Mouse (Mus musculus) thymus, postnatal 14 days (tissue): Measurements from ENCODE around the gene Herpud1.
A peak's percentile ranks its signal among the peaks of the same experiment; 100 is the strongest.
"Not testable (repeated sequence)": the region's sequence is repeated elsewhere in the genome, so short reads cannot be mapped to it uniquely, and the experiment has no call there.

Experiments
- DNase-seq: peaks from one replicate; pipeline ENCODE4 v3.0.0; 2021

Herpud1 gene

DNA sequence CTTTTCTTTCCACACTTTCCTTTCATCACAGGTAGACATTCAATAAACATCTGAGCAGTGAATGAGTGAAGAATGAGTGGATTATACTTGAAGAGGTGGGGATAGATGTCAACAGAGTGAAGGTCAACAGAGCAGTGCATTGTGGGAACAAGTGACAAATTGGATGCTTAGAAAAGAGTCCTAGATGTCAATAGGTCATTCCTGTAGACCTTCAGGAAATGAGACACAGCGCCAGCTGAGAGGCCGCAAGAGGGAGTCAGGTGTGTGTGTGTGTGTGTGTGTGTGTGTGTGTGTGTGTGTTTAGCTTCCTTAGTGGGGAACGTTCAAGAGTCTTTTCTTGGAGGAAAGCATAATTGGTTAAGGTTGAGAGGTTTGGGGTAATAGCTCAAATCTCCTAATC lies 10.1 kb upstream of the Herpud1 start:
- DNase-seq: no peak

GRCm38 (mm10) chr8:94376580-94376979 lies 9.7 kb upstream of the Herpud1 start:
- DNase-seq: no peak

DNA sequence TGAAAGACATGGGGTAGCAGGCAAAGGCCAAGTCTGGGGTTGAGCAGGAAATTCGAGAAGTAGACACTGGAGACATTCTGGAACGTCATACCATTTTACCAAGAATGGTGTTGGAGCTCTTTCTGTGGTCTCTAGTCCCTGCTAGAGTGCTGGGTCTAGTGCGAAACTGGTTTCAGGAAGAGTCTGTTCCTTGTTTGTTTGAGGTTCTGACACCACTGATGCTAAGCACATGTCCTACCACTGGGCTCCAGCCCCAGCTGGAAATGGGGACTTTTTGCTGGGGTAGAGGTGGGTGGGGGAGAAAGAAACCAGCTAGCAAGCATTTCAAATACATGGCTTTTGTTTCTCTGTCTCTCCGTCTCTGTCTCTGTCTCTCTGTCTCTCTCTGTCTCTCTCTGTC lies 9.2 kb upstream of the Herpud1 start:
- no peak for DNase-seq

- no peak for DNase-seq
Observed at GRCm38 (mm10) chr8:94377714-94378205, 8.5 kb upstream of the Herpud1 start.

- DNase-seq: no peak
Observed at GRCm38 (mm10) chr8:94378763-94379415, 7.3 kb upstream of the Herpud1 start.

- DNase-seq: no peak
Observed at GRCm38 (mm10) chr8:94379686-94380085, 6.6 kb upstream of the Herpud1 start.

- no peak for DNase-seq
Observed at GRCm38 (mm10) chr8:94384166-94384565, 2.1 kb upstream of the Herpud1 start.

GRCm38 (mm10) chr8:94385506-94386213 lies 578 bp upstream of the Herpud1 start:
- DNase-seq: no peak

GRCm38 (mm10) chr8:94387027-94387684 lies 918 bp downstream of the Herpud1 start:
- DNase-seq: peak; percentile 66

DNA sequence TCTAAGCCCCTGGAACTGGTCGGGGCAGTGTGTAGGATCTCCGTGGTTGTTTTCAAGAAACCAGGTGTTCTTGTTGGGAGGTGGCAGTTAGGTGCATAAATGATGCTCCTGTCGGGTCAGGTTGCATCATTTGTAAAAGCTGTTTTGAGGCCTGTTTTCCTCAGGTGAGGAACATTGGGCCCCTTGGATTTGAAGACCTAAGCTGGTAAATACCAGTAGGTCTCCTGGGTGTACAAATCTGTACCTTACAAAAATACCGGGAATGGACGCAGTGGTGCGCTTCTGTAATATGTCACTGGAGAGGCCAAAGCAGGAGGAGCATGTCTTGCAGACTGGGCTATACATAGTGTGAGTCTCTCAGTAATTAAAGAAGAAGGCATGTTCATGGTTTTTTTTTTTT lies 1.5 kb downstream of the Herpud1 start:
- DNase-seq: no peak

- no peak for DNase-seq
Observed at GRCm38 (mm10) chr8:94389531-94389930, 3.3 kb downstream of the Herpud1 start.

GRCm38 (mm10) chr8:94390429-94390828 lies 4.2 kb downstream of the Herpud1 start:
- DNase-seq: no peak

GRCm38 (mm10) chr8:94390910-94391309 lies 4.7 kb downstream of the Herpud1 start:
- no peak for DNase-seq

DNA sequence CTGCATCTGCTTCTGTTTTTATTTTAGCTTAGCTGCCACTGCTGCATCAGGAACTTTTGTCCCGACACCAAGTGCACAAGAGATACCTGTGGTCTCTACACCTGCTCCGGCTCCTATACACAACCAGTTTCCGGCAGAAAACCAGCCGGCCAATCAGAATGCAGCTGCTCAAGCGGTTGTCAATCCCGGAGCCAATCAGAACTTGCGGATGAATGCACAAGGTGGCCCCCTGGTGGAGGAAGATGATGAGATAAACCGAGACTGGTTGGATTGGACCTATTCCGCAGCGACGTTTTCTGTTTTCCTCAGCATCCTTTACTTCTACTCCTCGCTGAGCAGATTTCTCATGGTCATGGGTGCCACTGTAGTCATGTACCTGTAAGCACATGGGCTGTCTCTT lies 5.9 kb downstream of the Herpud1 start:
- DNase-seq: peak; percentile 51

DNA sequence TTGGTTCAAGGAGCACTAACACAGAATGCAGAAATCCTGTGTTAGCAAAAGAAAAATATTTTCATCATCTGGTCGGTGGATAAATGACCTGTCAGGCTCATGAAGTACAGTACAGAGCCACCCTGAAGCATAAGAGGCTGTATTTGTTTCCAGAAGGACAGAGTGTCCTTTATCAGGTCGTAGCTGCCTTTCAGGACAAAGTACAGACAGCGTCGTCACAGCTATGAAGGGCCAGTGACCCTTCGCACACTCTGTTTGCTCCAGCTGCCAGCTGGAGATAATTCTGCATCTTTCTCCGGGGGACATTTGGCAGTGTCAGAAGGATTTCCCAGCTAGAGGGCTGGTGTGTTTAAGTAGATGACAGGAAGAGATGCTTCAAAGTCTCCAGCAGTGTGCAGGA lies 6.4 kb downstream of the Herpud1 start:
- DNase-seq: no peak

DNA sequence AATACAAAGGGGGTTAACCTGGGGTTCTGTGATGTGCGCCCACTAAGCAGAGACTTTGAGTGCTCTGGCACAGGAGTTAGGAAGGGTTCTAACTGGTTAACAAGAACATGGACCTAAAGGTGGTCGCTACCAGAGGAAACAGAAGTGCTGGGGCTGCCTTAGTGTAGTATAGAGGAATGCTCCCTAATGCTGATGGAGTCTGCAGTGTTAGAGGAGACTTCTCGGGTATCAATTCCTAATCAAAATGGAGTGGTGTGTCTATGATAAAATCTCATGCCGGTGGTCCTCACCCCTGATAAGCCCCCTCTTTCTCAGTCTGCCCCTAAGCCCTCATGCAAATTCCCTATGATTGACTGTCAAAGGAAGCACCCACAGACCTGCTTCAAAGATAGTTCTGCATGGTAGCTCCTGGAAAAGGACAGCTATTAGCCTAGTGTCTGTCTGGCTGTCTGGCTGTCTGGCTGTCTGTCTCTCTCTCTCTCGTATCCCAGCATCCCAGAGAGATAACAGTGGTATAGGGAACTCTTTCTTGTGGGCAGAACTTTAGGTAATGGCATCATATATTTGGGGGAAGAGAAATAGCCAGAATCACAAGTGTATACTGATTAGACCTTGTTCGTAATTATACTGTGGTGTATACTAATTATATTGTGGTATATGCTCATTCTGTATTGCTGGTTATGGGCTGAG lies 9.8 kb downstream of the Herpud1 start:
- no peak for DNase-seq

- peak; percentile 48 for DNase-seq
Observed at GRCm38 (mm10) chr8:94396964-94397657, 10.9 kb downstream of the Herpud1 start.

GRCm38 (mm10) chr8:94398587-94398986 lies 12.3 kb downstream of the Herpud1 start:
- DNase-seq: peak; percentile 71

DNA sequence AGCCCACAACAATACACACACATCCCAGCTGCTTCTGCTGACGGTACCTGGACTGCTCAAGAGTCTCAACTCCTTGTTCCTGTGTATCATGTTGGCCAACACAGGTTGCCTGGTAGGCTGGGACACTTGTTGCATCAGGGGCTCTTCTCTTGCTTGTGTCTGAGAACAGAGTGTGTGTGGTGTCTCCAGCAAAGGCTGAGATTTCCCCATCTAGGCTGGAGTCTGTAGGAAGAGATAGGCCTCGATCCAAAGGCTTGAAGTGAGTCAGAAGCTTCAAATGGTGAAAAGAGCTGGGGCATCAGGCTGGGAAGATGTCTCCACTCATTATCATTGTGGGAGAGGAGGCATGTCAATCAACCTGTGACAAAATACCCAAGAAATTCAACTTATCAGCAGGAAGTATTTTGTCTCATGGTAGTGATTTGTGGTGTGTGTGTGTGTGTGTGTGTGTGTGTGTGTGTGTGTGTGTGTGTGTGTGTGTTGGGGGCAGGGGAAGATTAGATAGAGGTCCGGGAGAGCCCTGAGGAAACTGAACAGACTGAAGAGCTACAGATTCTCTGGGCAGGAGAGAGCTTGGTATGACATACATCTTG lies 13.2 kb downstream of the Herpud1 start:
- no peak for DNase-seq

DNA sequence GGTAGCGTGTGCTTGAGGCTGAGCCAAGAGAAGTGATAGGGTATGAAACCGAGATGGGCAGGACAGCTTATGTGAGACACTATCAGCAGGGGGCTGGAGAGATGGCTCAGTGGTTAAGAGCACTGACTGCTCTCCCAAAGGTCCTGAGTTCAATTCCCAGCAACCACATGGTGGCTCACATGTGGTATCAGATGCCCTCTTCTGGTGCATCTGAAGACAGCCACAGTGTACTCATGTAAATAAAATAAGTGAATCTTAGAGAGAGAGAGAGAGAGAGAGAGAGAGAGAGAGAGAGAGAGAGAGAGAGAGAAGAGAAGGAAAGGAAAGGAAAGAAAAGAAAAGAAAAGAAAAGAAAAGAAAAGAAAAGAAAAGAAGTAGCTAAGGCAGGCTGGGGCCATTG lies 13.7 kb downstream of the Herpud1 start:
- DNase-seq: not testable (repeated sequence)

DNA sequence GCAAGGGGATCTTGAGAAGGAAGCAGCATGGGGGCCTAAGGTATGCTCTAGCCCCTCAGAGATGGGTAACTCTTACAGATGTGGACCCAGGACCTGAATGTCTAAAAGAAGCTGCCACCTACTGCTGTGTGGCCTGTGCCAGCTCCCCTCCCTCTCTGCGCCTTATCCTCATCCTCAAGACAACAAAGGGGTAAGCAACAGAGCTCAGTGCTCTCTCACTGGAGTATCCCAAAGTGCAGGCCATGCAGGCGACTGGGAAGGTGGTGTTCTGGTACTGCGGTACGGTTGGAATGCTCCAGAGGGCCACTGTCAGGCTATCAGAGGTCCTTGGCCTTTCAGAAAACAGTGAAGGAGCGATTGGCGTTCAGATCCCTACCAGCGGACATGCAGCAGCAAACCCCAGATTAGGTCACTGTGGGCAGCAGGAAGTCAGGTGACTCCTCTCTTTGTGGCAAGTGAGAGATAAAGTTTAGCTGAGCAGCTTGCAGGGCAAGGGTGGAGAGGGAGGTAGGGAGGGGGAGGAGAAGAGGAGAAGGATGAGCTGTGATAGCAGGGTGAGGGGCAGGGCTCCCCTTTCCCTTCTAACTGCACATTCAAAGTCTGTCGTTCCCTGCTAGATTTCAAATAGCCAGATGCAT lies 22.3 kb downstream of the Herpud1 start:
- no peak for DNase-seq

- no peak for DNase-seq
Observed at GRCm38 (mm10) chr8:94409523-94409922, 23.3 kb downstream of the Herpud1 start.
